Mouse (Mus musculus): ENCODE results near the gene Chga.
A peak's percentile ranks its signal among the peaks of the same experiment; 100 is the strongest.

GRCm38 (mm10) chr12:102598535-102598934, 43.8 kb downstream of the Chga start:
- TF ChIP-seq GATA1 (IDR thresholded peaks at IDR 0.05; ENCODE audit: low read depth, low read length) (no peak), MAZ (IDR thresholded peaks at IDR 0.05; ENCODE audit: low read depth, low read length) (no peak), CTCF (IDR thresholded peaks at IDR 0.05 in 2 of 3, conservative IDR thresholded peaks at IDR 0.05 in 1 of 3; ENCODE audit: control insufficient read depth in 1 of 3, insufficient read depth in 1 of 3, low read depth in 2 of 3, low read length in 3 of 3, poor library complexity in 1 of 3, severe bottlenecking in 1 of 3) (peak; percentile 39 to 62 (median 48); a peak in 5 of 6 replicates), MYB (IDR thresholded peaks at IDR 0.05; ENCODE audit: low read depth, low read length) (no peak)
